Mouse (Mus musculus) CH12.LX (cell line): ENCODE measurements around the gene Plod1. TPM values are rescaled to one million over a fixed set of nuclear protein-coding genes. Genes with fewer than 3 reads are reported as not detected.

Source experiments
- DNase-seq: peaks from one replicate; pipeline ENCODE4 v3.0.0-alpha.2; 2013; ENCODE audit errors: extremely low read depth
- H3K27ac ChIP-seq: 2 replicates; pipeline ENCODE4 v1.5.1; 2012; ENCODE audit warnings: low read depth, mild to moderate bottlenecking, control low read depth, moderate library complexity; ENCODE audit not compliant: insufficient read depth
- H3K27me3 ChIP-seq: replicated peaks from 2 replicates; pipeline ENCODE3; 2012; ENCODE audit warnings: inconsistent platforms
- H3K36me3 ChIP-seq, 2 experiments: replicated peaks in 1 of 2; 2 replicates each; pipeline versions ENCODE3 to v1.6.1; 2012; ENCODE audit warnings: inconsistent platforms in 1 of 2, low read length in 1 of 2, mild to moderate bottlenecking in 1 of 2, mixed read lengths in 1 of 2, moderate library complexity in 1 of 2; ENCODE audit not compliant: control insufficient read depth in 1 of 2, insufficient read depth in 1 of 2
- H3K4me1 ChIP-seq, 2 experiments: 2 replicates each; pipeline ENCODE4 v1.6.1; 2012; ENCODE audit warnings: inconsistent platforms in 1 of 2, moderate library complexity in 1 of 2; ENCODE audit not compliant: insufficient read depth in 2 of 2, control insufficient read depth in 1 of 2
- H3K4me2 ChIP-seq: 2 replicates; pipeline ENCODE4 v1.6.1; 2012; ENCODE audit warnings: low read depth, mild to moderate bottlenecking, control low read depth; ENCODE audit not compliant: poor library complexity, insufficient read depth, severe bottlenecking
- H3K4me3 ChIP-seq, 3 experiments: fragments of 150-350 bp in 1 of 3; sonication (generic) in 1 of 3; replicated peaks in 1 of 3; 2 replicates each; pipeline versions ENCODE3 to v1.5.1; 2011 to 2012; ENCODE audit warnings: low read depth in 2 of 3, low read length in 2 of 3, mild to moderate bottlenecking in 2 of 3, moderate library complexity in 2 of 3, control low read depth in 1 of 3, improper control_type of control experiment in 1 of 3, inconsistent platforms in 1 of 3, mixed read lengths in 1 of 3; ENCODE audit not compliant: poor library complexity in 1 of 3
- H3K79me2 ChIP-seq: replicated peaks from 2 replicates; pipeline ENCODE4 v1.6.1; 2012; ENCODE audit warnings: mild to moderate bottlenecking, moderate library complexity; ENCODE audit not compliant: control insufficient read depth, poor library complexity, insufficient read depth, severe bottlenecking; ENCODE audit errors: extremely low read depth
- H3K9ac ChIP-seq: 2 replicates; pipeline ENCODE4 v1.6.1; 2012; ENCODE audit warnings: low read depth, mild to moderate bottlenecking, control low read depth, moderate library complexity; ENCODE audit not compliant: insufficient read depth
- H3K9me3 ChIP-seq: replicated peaks from 2 replicates; pipeline ENCODE3; 2012; ENCODE audit warnings: low read length, inconsistent platforms, mixed read lengths
- BHLHE40 ChIP-seq: IDR thresholded peaks from 2 replicates; pipeline ENCODE4 v1.6.1; 2011; ENCODE audit warnings: mild to moderate bottlenecking, low read depth, low read length, improper control_type of control experiment
- E2F4 ChIP-seq: IDR thresholded peaks from 2 replicates; pipeline ENCODE4 v1.6.1; 2011; ENCODE audit warnings: low read depth, low read length, improper control_type of control experiment; ENCODE audit not compliant: insufficient replicate concordance
- ELF1 ChIP-seq: IDR thresholded peaks from 2 replicates; pipeline ENCODE4 v1.6.1; 2014; ENCODE audit warnings: low read depth, mild to moderate bottlenecking, inconsistent platforms, low read length, improper control_type of control experiment
- EP300 ChIP-seq: IDR thresholded peaks from 2 replicates; pipeline ENCODE4 v1.6.1; 2011; ENCODE audit warnings: low read length, improper control_type of control experiment
- GABPA ChIP-seq: IDR thresholded peaks from 2 replicates; pipeline ENCODE4 v1.6.1; 2012; ENCODE audit warnings: low read depth, low read length, improper control_type of control experiment, inconsistent platforms; ENCODE audit not compliant: insufficient replicate concordance
- IRF4 ChIP-seq: IDR thresholded peaks from 2 replicates; pipeline ENCODE4 v1.6.1; 2014; ENCODE audit warnings: low read depth, mild to moderate bottlenecking, inconsistent platforms, low read length, improper control_type of control experiment
- JUND ChIP-seq: conservative IDR thresholded peaks from 2 replicates; pipeline ENCODE4 v1.6.1; 2011; ENCODE audit warnings: low read depth, low read length, improper control_type of control experiment
- MAX ChIP-seq: IDR thresholded peaks from 2 replicates; pipeline ENCODE4 v1.6.1; 2011; ENCODE audit warnings: low read length, improper control_type of control experiment
- MEF2A ChIP-seq: IDR thresholded peaks from 2 replicates; pipeline ENCODE4 v1.6.1; 2014; ENCODE audit warnings: low read depth, mild to moderate bottlenecking, inconsistent platforms, low read length, improper control_type of control experiment, borderline replicate concordance
- MYC ChIP-seq: IDR thresholded peaks from 2 replicates; pipeline ENCODE4 v1.6.1; 2011; ENCODE audit warnings: low read depth, mild to moderate bottlenecking, improper control_type of control experiment, low read length
- NELFE ChIP-seq: IDR thresholded peaks from 2 replicates; pipeline ENCODE4 v1.6.1; 2011; ENCODE audit warnings: low read depth, low read length, improper control_type of control experiment
- NRF1 ChIP-seq: IDR thresholded peaks from 2 replicates; pipeline ENCODE4 v1.6.1; 2014; ENCODE audit warnings: low read depth, mild to moderate bottlenecking, inconsistent platforms, low read length, improper control_type of control experiment, moderate library complexity
- PAX5 ChIP-seq: IDR thresholded peaks from 2 replicates; pipeline ENCODE4 v1.6.1; 2012; ENCODE audit warnings: low read length, inconsistent platforms, mixed read lengths
- SIN3A ChIP-seq: IDR thresholded peaks from 2 replicates; pipeline ENCODE4 v1.6.1; 2012; ENCODE audit warnings: low read length, improper control_type of control experiment, inconsistent platforms
- SMC3 ChIP-seq: IDR thresholded peaks from 2 replicates; pipeline ENCODE4 v1.6.1; 2011; ENCODE audit warnings: low read depth, low read length, improper control_type of control experiment
- TBP ChIP-seq: conservative IDR thresholded peaks from 2 replicates; pipeline ENCODE4 v1.6.1; 2011; ENCODE audit warnings: low read depth, low read length, improper control_type of control experiment
- TCF12 ChIP-seq: IDR thresholded peaks from 2 replicates; pipeline ENCODE4 v1.6.1; 2014; ENCODE audit warnings: low read depth, mild to moderate bottlenecking, inconsistent platforms, low read length, improper control_type of control experiment
- UBTF ChIP-seq: IDR thresholded peaks from 2 replicates; pipeline ENCODE4 v1.6.1; 2012; ENCODE audit warnings: low read depth, mild to moderate bottlenecking, inconsistent platforms, low read length, improper control_type of control experiment, moderate library complexity
- USF1 ChIP-seq: IDR thresholded peaks from 2 replicates; pipeline ENCODE4 v1.6.1; 2014; ENCODE audit warnings: low read depth, mild to moderate bottlenecking, inconsistent platforms, low read length, improper control_type of control experiment
- USF2 ChIP-seq: conservative IDR thresholded peaks from 2 replicates; pipeline ENCODE4 v1.6.1; 2011; ENCODE audit warnings: low read depth, low read length, improper control_type of control experiment
- ZC3H11A ChIP-seq: IDR thresholded peaks from 2 replicates; pipeline ENCODE4 v1.6.1; 2012; ENCODE audit warnings: low read depth, mild to moderate bottlenecking, inconsistent platforms, low read length, improper control_type of control experiment
- ZKSCAN1 ChIP-seq: IDR thresholded peaks from 2 replicates; pipeline ENCODE4 v1.6.1; 2012; ENCODE audit warnings: low read depth, inconsistent platforms, low read length, improper control_type of control experiment, borderline replicate concordance
- ZMIZ1 ChIP-seq: IDR thresholded peaks from 2 replicates; pipeline ENCODE4 v1.6.1; 2012; ENCODE audit warnings: low read depth, mild to moderate bottlenecking, inconsistent platforms, low read length, improper control_type of control experiment
- ZNF384 ChIP-seq: IDR thresholded peaks from 2 replicates; pipeline ENCODE4 v1.6.1; 2012; ENCODE audit warnings: low read depth, low read length, improper control_type of control experiment, inconsistent platforms
- dilution Hi-C: fragments of 300-500 bp; cut with MboI; formaldehyde crosslinking; loops from 2 replicates; pipeline ENCODE4 v1.14.3; 2020; ENCODE audit warnings: low sequenced_read_pairs; ENCODE audit not compliant: extremely low pct_unique_long_range_greater_than_20kb, extremely low pct_ligation_motif_present
- in situ Hi-C: fragments of 300-500 bp; cut with MboI; formaldehyde crosslinking; loops from 3 replicates; pipeline ENCODE4 v1.14.3; 2019; ENCODE audit warnings: low sequenced_read_pairs, low pct_ligation_motif_present, low pct_unique_long_range_greater_than_20kb, mixed read lengths
- polyA plus RNA-seq: library from polyadenylated mRNA; unstranded; fragments of >175 nt; gene quantifications from 2 replicates; pipeline ENCODE4 v1.2.1, GENCODE M21; 2012; ENCODE audit warnings: low read depth; ENCODE audit not compliant: insufficient read length
- total RNA-seq, 2 experiments: library from RNA; depleted of rRNA; stranded (reverse); fragments of 300-350 nt in 1 of 2; fragments of >200 nt in 1 of 2; gene quantifications; 2 replicates each; pipeline ENCODE4 v1.2.3; 2012 to 2014

Plod1 gene
- total and polyA plus RNA-seq, 3 experiments = 0.30 to 6.5 (median 1.9) TPM

- dilution Hi-C loops = no loop called here
- no peak for DNase-seq
- H3K27me3 ChIP-seq = peaks cover 31% of the 10 kb centered on the region
- peaks cover 12 to 14% of the 10 kb centered on the region in 2 experiments for H3K4me1 ChIP-seq
- no peaks in the 10 kb centered on the region for H3K9me3 ChIP-seq
- TF ChIP-seq ZNF384 (no peak), SIN3A (no peak), MEF2A (no peak), ZC3H11A (no peak), USF1 (no peak), PAX5 (no peak), NELFE (no peak), MAX (no peak), EP300 (no peak), TCF12 (no peak), GABPA (no peak), USF2 (no peak), BHLHE40 (no peak), SMC3 (no peak), ZMIZ1 (no peak), ZKSCAN1 (no peak), UBTF (no peak)
- no peaks in the 10 kb centered on the region for H3K36me3 ChIP-seq
- no peak overlapping the region for H3K27ac ChIP-seq
- no peak overlapping the region for H3K4me3 ChIP-seq
- no peak overlapping the region for H3K4me2 ChIP-seq
- in situ Hi-C loops = no loop called here
- H3K9ac ChIP-seq = no peak overlapping the region
- H3K79me2 ChIP-seq = no peaks in the 10 kb centered on the region
These were observed 5.6 kb downstream of the Plod1 start for GRCm38 (mm10) chr4:147930946-147931345.

DNA sequence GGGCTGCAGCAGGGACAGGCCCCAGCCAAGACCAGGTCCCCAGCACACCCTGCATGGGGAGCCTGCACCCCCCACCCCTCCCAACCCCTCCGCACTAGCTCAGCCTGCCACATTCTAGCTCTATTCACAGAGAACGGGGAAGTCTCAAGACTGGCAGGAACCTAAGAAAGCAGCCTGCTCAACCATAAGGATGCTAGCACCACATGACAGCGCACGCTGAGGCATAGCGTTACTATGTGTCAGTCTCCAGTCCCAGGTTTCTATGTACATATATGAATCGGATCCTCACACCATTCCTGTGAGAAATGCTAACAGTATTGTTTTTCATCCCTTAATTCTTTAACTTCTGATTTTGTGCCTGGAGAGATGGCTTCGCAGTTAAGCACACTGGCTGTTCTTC, 8.0 kb downstream of the Plod1 start:
- in situ Hi-C loops (no loop called here), dilution Hi-C loops (no loop called here)
- no peaks in the 10 kb centered on the region for H3K79me2 ChIP-seq
- no peaks in the 10 kb centered on the region for H3K36me3 ChIP-seq
- H3K9me3 ChIP-seq = peaks cover 5% of the 10 kb centered on the region
- TF ChIP-seq TBP = no peak
- TF ChIP-seq E2F4 = no peak
- no peak for TF ChIP-seq GABPA
- no peak for TF ChIP-seq JUND
- no peak for TF ChIP-seq ELF1
- no peak for TF ChIP-seq USF2
- TF ChIP-seq IRF4 = no peak
- no peak for TF ChIP-seq ZMIZ1
- no peak for TF ChIP-seq NRF1
- no peak for TF ChIP-seq MYC
- H3K4me2 ChIP-seq = no peak overlapping the region
- H3K4me3 ChIP-seq = no peak overlapping the region
- H3K4me1 ChIP-seq = peaks cover 10 to 13% of the 10 kb centered on the region in 2 experiments
- H3K27ac ChIP-seq = no peak overlapping the region
- no peak for DNase-seq
- peaks cover 11% of the 10 kb centered on the region for H3K27me3 ChIP-seq
- no peak overlapping the region for H3K9ac ChIP-seq
